Mouse (Mus musculus) layer of hippocampus, adult 9-10 months (tissue): Measurements from ENCODE around the gene Gm6176.
"Not testable (repeated sequence)": the region's sequence is repeated elsewhere in the genome, so short reads cannot be mapped to it uniquely, and the experiment has no call there.

ENCODE experiments used
- DNase-seq: peaks from one replicate; pipeline ENCODE4 v3.0.0; 2022; ENCODE audit warnings: low spot score

Gm6176 gene

DNA sequence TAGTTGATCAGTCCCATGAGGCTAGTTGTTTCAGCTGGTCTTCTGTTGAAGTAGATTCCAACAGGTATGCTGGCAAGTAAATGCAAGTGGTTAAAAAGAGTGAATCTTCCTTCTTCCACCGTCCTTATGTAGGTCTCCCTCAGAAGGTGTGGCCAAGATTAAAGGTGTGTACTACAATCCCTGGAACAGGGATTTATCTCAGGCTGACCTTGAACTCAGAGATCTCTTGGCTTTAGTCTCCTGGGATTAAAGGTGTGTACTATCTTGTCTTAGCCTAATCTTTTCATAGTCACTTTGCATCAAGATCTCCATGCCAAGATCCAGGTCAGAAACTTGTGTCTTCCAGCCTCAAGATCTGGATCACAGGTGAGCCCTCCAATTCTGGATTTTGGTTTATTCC, at the start of gene Gm6176:
TSS of gene Gm6176 (minus strand) at position 101 of the 400 bp plus-strand sequence.
- not testable (repeated sequence) for DNase-seq

DNA sequence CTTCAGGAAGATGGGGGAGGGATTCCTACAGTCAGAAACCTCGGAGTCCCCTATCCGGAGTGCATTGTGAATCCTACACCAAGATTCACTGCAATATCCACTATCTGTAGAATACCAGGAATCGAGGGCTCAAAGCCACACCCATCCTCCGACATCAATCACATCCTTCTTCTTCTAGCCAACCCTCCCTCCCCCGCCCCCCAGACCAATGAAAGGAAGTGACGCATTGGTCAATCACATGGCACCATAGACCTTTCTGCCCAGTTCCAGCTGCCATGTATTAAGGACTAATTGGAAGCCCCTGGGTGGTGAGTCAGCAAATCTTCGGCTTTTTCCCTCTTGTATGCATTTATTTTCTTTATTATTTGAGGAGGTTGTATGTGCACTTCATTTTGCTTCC, 12.7 kb upstream of the Gm6176 start, which contains the start of gene Vmn1r139:
TSS of gene Vmn1r139 (plus strand) at position 301 of the 400 bp plus-strand sequence.
- DNase-seq, result not testable (repeated sequence)

DNA sequence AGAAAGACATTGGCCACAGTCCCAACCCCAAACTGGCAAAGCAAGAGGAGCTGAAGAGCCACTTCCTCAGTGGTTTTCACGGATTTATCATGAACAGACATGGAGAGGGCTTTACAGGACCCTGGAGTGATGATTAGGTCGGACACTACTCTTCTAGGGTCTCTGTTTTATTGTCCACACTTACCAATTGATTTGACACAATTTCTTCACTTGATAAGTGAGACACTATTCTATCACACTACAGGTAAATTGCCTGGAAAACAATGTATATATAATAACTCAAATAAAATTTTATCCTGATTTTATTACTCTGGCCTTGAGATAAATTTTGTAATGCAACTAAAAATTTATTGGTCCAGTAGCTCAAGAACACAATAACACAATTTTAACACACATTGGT, 27.3 kb downstream of the Gm6176 start, which contains the start of gene Vmn1r138:
TSS of gene Vmn1r138 (minus strand) at position 101 of the 400 bp plus-strand sequence.
- DNase-seq, result not testable (repeated sequence)
